In genomic region chr6:113667611-113668122, GRCm38 (mm10) we compare ENCODE assay signal across 15 mouse cellular contexts. TPM values are rescaled to one million over a fixed set of nuclear protein-coding genes. Genes with fewer than 3 reads are reported as not detected.
DNase-seq lines count a peak whose midpoint lies in the region; ATAC-seq and TF ChIP-seq lines count a peak whose summit lies in the region.
"Had no signal": no experiment of that assay in that cellular context is flagged by ENCODE, and none has a peak within 500 bp of the region (broad histone marks: within the 10 kb centered on the region; RNA-seq: fewer than 3 reads in every experiment).

No protein-coding gene starts in this region.

- no peak overlapping the region for H3K4me3 ChIP-seq in heart, embryonic 14.5 days (ENCODE audit: control insufficient read depth in 1 of 2, insufficient read depth in 1 of 2, low read depth in 1 of 2, low read length in 2 of 2)
- H3K4me3 ChIP-seq in heart, postnatal 0 days (ENCODE audit: low read depth, low read length): no peak overlapping the region
- H3K4me3 ChIP-seq in stomach, embryonic 14.5 days (ENCODE audit: low read depth, low read length): no peak overlapping the region
- no peak overlapping the region for H3K4me3 ChIP-seq in midbrain, embryonic 16.5 days (ENCODE audit: low read depth, low read length)
- H3K4me3 ChIP-seq: embryonic facial prominence, embryonic 13.5 days; midbrain, embryonic 13.5 days; neural tube, embryonic 12.5 days had no signal

- peak overlapping the region; percentile 44 to 53; a peak in 2 of 4 replicates for H3K27ac ChIP-seq in heart, embryonic 14.5 days (replicated peaks in 1 of 2; ENCODE audit: control insufficient read depth in 1 of 2, insufficient read depth in 1 of 2, low read depth in 2 of 2, low read length in 2 of 2)
- H3K27ac ChIP-seq in heart, postnatal 0 days (ENCODE audit: low read depth): peak overlapping the region; percentile 80
- peak overlapping the region; percentile 55; the same call in 1 of the 2 replicates for H3K27ac ChIP-seq in stomach, embryonic 14.5 days (ENCODE audit: low read length)
- no peak overlapping the region for H3K27ac ChIP-seq in midbrain, embryonic 16.5 days (ENCODE audit: low read length)
- H3K27ac ChIP-seq: midbrain, embryonic 13.5 days; neural tube, embryonic 12.5 days had no signal

- H3K4me1 ChIP-seq in heart, embryonic 14.5 days (ENCODE audit: control insufficient read depth in 2 of 2, insufficient read depth in 2 of 2, low read length in 2 of 2): peaks cover 13 to 17% of the 10 kb centered on the region in 2 experiments
- peaks cover 9% of the 10 kb centered on the region for H3K4me1 ChIP-seq in heart, postnatal 0 days (ENCODE audit: control insufficient read depth, insufficient read depth)
- 0 out of 2 replicates have a peak, but pooled peaks cover 2% of the 10 kb centered on the region for H3K4me1 ChIP-seq in stomach, embryonic 14.5 days (ENCODE audit: control insufficient read depth, insufficient read depth, low read length)
- H3K4me1 ChIP-seq in midbrain, embryonic 16.5 days (ENCODE audit: control insufficient read depth, insufficient read depth, low read length): no peaks in the 10 kb centered on the region

- no peaks in the 10 kb centered on the region for H3K27me3 ChIP-seq in heart, embryonic 14.5 days (ENCODE audit: control insufficient read depth, insufficient read depth, low read length)
- H3K27me3 ChIP-seq in heart, postnatal 0 days (ENCODE audit: control insufficient read depth, insufficient read depth, low read length): no peaks in the 10 kb centered on the region
- H3K27me3 ChIP-seq in stomach, embryonic 14.5 days (ENCODE audit: control insufficient read depth, insufficient read depth, low read length): no peaks in the 10 kb centered on the region
- H3K27me3 ChIP-seq in midbrain, embryonic 16.5 days (ENCODE audit: control insufficient read depth, insufficient read depth, low read depth, low read length): no peaks in the 10 kb centered on the region
- H3K27me3 ChIP-seq: embryonic facial prominence, embryonic 13.5 days; midbrain, embryonic 13.5 days; neural tube, embryonic 12.5 days had no signal

- no peak for ATAC-seq in heart, embryonic 14.5 days (ENCODE audit: insufficient number of reproducible peaks, insufficient read depth, low FRiP score, low read depth)
- peak; percentile 44 for ATAC-seq in heart, postnatal 0 days (ENCODE audit: insufficient read depth, low read depth)
- no peak for ATAC-seq in stomach, embryonic 14.5 days (ENCODE audit: insufficient number of reproducible peaks, insufficient read depth, low FRiP score, low read depth)
- no peak for ATAC-seq in midbrain, embryonic 16.5 days
- ATAC-seq: forebrain, embryonic 16.5 days; midbrain, embryonic 13.5 days had no signal

- peak; percentile 64; the same call in 1 of the 2 replicates for TF ChIP-seq EP300 in heart, postnatal 0 days (IDR thresholded peaks at IDR 0.05; ENCODE audit: low read depth)

- H3K4me2 ChIP-seq in heart, embryonic 14.5 days (ENCODE audit: low read length): no peak overlapping the region
- no peak overlapping the region for H3K4me2 ChIP-seq in heart, postnatal 0 days (ENCODE audit: low read depth, low read length)
- H3K4me2 ChIP-seq in stomach, embryonic 14.5 days (replicated peaks; ENCODE audit: low read depth, low read length): no peak overlapping the region
- H3K4me2 ChIP-seq in midbrain, embryonic 16.5 days (ENCODE audit: low read length): no peak overlapping the region
- H3K4me2 ChIP-seq: embryonic facial prominence, embryonic 13.5 days; midbrain, embryonic 13.5 days had no signal

- no peaks in the 10 kb centered on the region for H3K36me3 ChIP-seq in heart, embryonic 14.5 days (ENCODE audit: control insufficient read depth, insufficient read depth, low read length)
- no peaks in the 10 kb centered on the region; the same call in 1 of the 2 replicates for H3K36me3 ChIP-seq in heart, postnatal 0 days (replicated peaks; ENCODE audit: control insufficient read depth, insufficient read depth, low read length)
- H3K36me3 ChIP-seq in stomach, embryonic 14.5 days (ENCODE audit: control insufficient read depth, insufficient read depth, low read length): no peaks in the 10 kb centered on the region
- H3K36me3 ChIP-seq in midbrain, embryonic 16.5 days (ENCODE audit: control insufficient read depth, insufficient read depth, low read length): no peaks in the 10 kb centered on the region
- H3K36me3 ChIP-seq: embryonic facial prominence, embryonic 13.5 days; midbrain, embryonic 13.5 days; neural tube, embryonic 12.5 days had no signal

- no peak for DNase-seq in heart, adult 8-10 months (ENCODE audit: low spot score)
- DNase-seq in ZHBTc4 (ENCODE audit: low read depth, low spot score): peak; percentile 65
- no peak for DNase-seq in heart, postnatal 0 days (ENCODE audit: low spot score)
- no peak for DNase-seq in cerebellum, adult 11 months
- DNase-seq: cerebellum, postnatal 10 days; kidney, adult 18-20 months; lung, postnatal 10 days had no signal

- H3K9me3 ChIP-seq in heart, embryonic 14.5 days (ENCODE audit: control insufficient read depth, low read length): 0 out of 2 replicates have a peak, but pooled peaks cover 3% of the 10 kb centered on the region
- 0 out of 2 replicates have a peak, but pooled peaks cover 3% of the 10 kb centered on the region for H3K9me3 ChIP-seq in heart, postnatal 0 days (replicated peaks; ENCODE audit: control insufficient read depth, low read length)
- H3K9me3 ChIP-seq in stomach, embryonic 14.5 days (ENCODE audit: control insufficient read depth, low read depth, low read length): no peaks in the 10 kb centered on the region
- H3K9me3 ChIP-seq in midbrain, embryonic 16.5 days (replicated peaks; ENCODE audit: control insufficient read depth, low read length, poor library complexity, severe bottlenecking): no peaks in the 10 kb centered on the region
- H3K9me3 ChIP-seq: midbrain, embryonic 13.5 days; neural tube, embryonic 12.5 days had no signal

- WGBS in heart, embryonic 14.5 days: 48% methylated on average over 8 of the region's 8 CpGs
- WGBS in heart, postnatal 0 days: 54% methylated on average over 8 of the region's 8 CpGs
- WGBS in stomach, embryonic 14.5 days: 57% methylated on average over 8 of the region's 8 CpGs
- 61% methylated on average over 8 of the region's 8 CpGs for WGBS in midbrain, embryonic 16.5 days

- H3K9ac ChIP-seq in heart, embryonic 14.5 days (ENCODE audit: low read length): no peak overlapping the region
- no peak overlapping the region for H3K9ac ChIP-seq in heart, postnatal 0 days (replicated peaks; ENCODE audit: low read depth, low read length)
- H3K9ac ChIP-seq in stomach, embryonic 14.5 days (replicated peaks; ENCODE audit: low read depth, low read length): no peak overlapping the region
- no peak overlapping the region for H3K9ac ChIP-seq in midbrain, embryonic 16.5 days (ENCODE audit: low read depth, low read length)
- H3K9ac ChIP-seq: embryonic facial prominence, embryonic 13.5 days; midbrain, embryonic 13.5 days; neural tube, embryonic 12.5 days had no signal

- no peak for TF ChIP-seq CTCF in heart, postnatal 0 days (IDR thresholded peaks at IDR 0.05; ENCODE audit: low read depth)

RNA-seq across cellular contexts. Expression of gene Tatdn2, which starts 29.2 kb away (rescaled TPM):
- polyA plus RNA-seq in heart, embryonic 14.5 days (2014; fragmentation: Nextera tagmentation; extraction: Ambion mirVana): 0.93 and 1.1 TPM in 2 replicates
- total RNA-seq in heart, adult 8-10 months (2022): 10 to 100 TPM; 65.8 to 83.6 (median 69.8) TPM
- 32.1 and 38.5 TPM in 2 replicates for total RNA-seq in heart, postnatal 0 days (2014; rRNA removed; ENCODE audit: low replicate concordance)
- polyA plus RNA-seq in heart, postnatal 0 days (2015; fragmentation: Nextera tagmentation; extraction: Ambion mirVana): 0.65 and 1.1 TPM in 2 replicates
- 1.1 and 1.4 TPM in 2 replicates for polyA plus RNA-seq in stomach, embryonic 14.5 days (2014; fragmentation: Nextera tagmentation; extraction: Ambion mirVana)
- polyA plus RNA-seq in midbrain, embryonic 16.5 days (2015; fragmentation: Nextera tagmentation; extraction: Ambion mirVana): 0.89 and 1.1 TPM in 2 replicates

RNA-seq across cellular contexts. Expression of gene Irak2, which starts 29.4 kb away (rescaled TPM):
- 3.9 and 4.7 TPM in 2 replicates for polyA plus RNA-seq in heart, embryonic 14.5 days (2014; fragmentation: Nextera tagmentation; extraction: Ambion mirVana)
- total RNA-seq in heart, adult 8-10 months (2022): 10 to 100 TPM in 2 of 4 experiments, 1 to 10 TPM in 2; 8.1 to 13.5 (median 10.6) TPM
- total RNA-seq in heart, postnatal 0 days (2014; rRNA removed; ENCODE audit: low replicate concordance): 7.0 and 23.2 TPM in 2 replicates
- polyA plus RNA-seq in heart, postnatal 0 days (2015; fragmentation: Nextera tagmentation; extraction: Ambion mirVana): 5.8 and 6.3 TPM in 2 replicates
- 6.3 and 7.4 TPM in 2 replicates for polyA plus RNA-seq in stomach, embryonic 14.5 days (2014; fragmentation: Nextera tagmentation; extraction: Ambion mirVana)
- 1.3 and 2.1 TPM in 2 replicates for polyA plus RNA-seq in midbrain, embryonic 16.5 days (2015; fragmentation: Nextera tagmentation; extraction: Ambion mirVana)

RNA-seq across cellular contexts. Expression of gene Vhl, which starts 43.9 kb away (rescaled TPM):
- polyA plus RNA-seq in heart, embryonic 14.5 days (2014; fragmentation: Nextera tagmentation; extraction: Ambion mirVana): 34.5 and 36.6 TPM in 2 replicates
- 10 to 100 TPM in 1 of 4 experiments, 1 to 10 TPM in 3; 8.4 to 10.7 (median 9.4) TPM for total RNA-seq in heart, adult 8-10 months (2022)
- 23.5 and 24.3 TPM in 2 replicates for total RNA-seq in heart, postnatal 0 days (2014; rRNA removed; ENCODE audit: low replicate concordance)
- 17.2 and 18.0 TPM in 2 replicates for polyA plus RNA-seq in heart, postnatal 0 days (2015; fragmentation: Nextera tagmentation; extraction: Ambion mirVana)
- 43.5 and 50.5 TPM in 2 replicates for polyA plus RNA-seq in stomach, embryonic 14.5 days (2014; fragmentation: Nextera tagmentation; extraction: Ambion mirVana)
- 70.1 and 77.8 TPM in 2 replicates for polyA plus RNA-seq in midbrain, embryonic 16.5 days (2015; fragmentation: Nextera tagmentation; extraction: Ambion mirVana)

RNA-seq across cellular contexts. Expression of gene Ghrl, which starts 52.0 kb away (rescaled TPM):
- 0.23 TPM in 1 of 2 replicates, not detected in the other for polyA plus RNA-seq in heart, embryonic 14.5 days (2014; fragmentation: Nextera tagmentation; extraction: Ambion mirVana)
- not detected for total RNA-seq in heart, adult 8-10 months (2022)
- total RNA-seq in heart, postnatal 0 days (2014; rRNA removed; ENCODE audit: low replicate concordance): not detected in 2 replicates
- polyA plus RNA-seq in heart, postnatal 0 days (2015; fragmentation: Nextera tagmentation; extraction: Ambion mirVana): 0.23 TPM in 1 of 2 replicates, not detected in the other
- polyA plus RNA-seq in stomach, embryonic 14.5 days (2014; fragmentation: Nextera tagmentation; extraction: Ambion mirVana): 8.1 and 10.2 TPM in 2 replicates
- 0.36 and 1.2 TPM in 2 replicates for polyA plus RNA-seq in midbrain, embryonic 16.5 days (2015; fragmentation: Nextera tagmentation; extraction: Ambion mirVana)
- total RNA-seq: hematopoietic stem cell, adult 5-6 weeks had no signal
- polyA plus RNA-seq: neural tube, embryonic 12.5 days had no signal
